Mouse (Mus musculus): ENCODE data around the gene Ramac.
A peak's percentile ranks its signal among the peaks of the same experiment; 100 is the strongest.

Ramac gene

DNA sequence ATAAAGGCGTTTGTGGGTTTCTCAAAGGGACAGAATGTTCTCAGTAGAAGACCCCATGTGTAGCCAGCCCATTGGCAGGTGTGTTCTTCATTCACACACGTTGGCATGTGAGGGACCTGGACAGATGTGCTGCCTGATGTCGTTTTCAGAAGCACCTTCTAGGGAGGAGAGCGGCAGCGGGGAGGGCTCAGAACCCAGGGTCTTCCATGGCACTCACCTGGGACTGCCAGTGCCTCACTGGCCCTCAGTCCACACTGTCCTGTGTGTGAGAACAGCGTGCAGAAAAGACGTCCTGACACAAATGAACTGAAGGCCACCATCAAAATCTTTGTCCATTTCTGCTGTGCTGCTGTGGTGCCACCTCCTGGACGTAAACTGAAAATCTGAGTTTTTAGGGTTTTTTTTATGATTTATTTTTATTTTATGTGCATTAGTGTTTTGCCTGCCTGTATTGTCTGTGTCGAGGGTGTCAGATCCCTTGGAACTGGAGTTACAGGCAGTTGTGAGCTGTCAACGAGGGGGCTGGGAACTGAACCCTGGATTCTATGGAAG lies 15.0 kb downstream of the Ramac start:
- no peak for DNase-seq (ENCODE audit: low spot score in 2 of 2)

DNA sequence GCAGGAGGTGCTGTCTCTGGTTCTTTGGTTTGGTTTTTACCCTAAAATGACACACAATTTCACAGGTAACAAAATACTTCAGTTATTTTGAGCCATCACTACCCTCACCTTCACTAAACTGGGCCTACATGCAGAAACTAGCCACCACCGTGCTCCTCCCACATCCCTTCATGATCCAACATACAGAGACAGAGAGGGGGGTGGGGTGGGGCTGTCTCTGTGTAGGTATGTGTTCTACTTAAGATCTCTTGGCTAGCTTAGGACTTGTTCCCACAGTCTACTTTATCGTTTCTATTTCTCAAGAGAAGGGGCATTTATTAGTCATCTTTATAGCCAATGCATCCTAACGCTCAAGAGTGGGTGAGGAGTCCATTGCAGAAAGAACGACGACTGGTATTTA lies 25.8 kb downstream of the Ramac start:
- no peak for DNase-seq (ENCODE audit: low spot score in 2 of 2)

DNA sequence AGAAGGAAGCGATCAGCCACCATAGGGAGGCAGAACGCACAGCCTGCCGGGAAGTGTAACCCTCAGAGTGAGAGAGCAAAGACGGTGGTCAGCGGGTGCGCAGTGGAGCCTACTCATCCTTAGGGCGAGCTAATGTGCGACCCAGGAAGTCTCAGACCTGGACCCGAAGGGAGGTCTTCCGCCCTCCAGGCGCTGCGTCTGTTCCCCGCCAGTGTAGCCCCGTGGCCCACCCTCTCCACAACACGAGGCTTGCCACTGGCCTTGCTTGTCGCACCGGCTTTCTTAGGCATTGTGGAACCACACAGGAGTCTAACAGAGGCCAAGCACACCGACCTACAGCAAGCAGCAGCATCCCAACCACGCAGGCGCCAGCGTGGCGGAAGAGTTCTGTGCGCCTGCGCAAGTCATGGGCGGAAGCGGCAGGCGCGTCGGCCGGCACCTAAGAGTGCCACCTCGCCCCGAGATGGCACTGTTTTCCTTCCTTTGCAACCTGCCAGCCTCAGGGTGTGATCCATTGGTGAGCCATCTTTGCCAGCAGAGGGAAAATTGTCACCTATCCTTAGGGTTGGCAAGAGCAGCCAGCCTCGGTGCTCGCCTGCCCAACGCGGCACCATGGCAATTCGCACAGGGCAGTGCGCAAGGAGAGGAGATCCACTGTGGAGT lies 26.5 kb downstream of the Ramac start, which contains the start of gene 3110040N11Rik:
3110040N11Rik (minus strand) TSS at position 384 of the 663 bp plus-strand sequence.
- DNase-seq (ENCODE audit: low spot score in 2 of 2): peak; percentile 77 to 83

DNA sequence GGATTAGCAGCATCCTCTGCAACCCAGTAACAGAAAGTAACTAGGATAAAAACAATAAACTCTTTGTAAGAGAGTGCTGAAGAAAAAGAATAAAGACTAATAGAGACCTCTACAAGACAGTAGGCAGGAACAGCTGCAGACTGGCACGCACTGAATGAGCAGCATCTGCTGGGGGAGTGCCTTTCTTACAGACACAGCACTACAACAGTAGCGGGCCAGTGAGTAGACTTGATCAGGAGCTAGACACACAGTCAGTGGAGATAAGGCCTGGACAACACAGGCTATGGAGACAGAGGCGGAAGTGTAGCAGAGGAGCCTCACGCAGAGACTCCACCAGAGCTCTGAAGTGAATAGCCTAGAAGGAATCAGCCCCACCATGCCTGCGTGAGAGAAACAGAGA lies 43.3 kb downstream of the Ramac start:
- no peak for DNase-seq (ENCODE audit: low spot score in 2 of 2)
